Mouse (Mus musculus) neural tube, embryonic 15.5 days (tissue): ENCODE data around the gene 2210011C24Rik. TPM values are rescaled to one million over a fixed set of nuclear protein-coding genes. Genes with fewer than 3 reads are reported as not detected.
"Not testable (repeated sequence)": the region's sequence is repeated elsewhere in the genome, so short reads cannot be mapped to it uniquely, and the experiment has no call there.

Experiments
- ATAC-seq: fragments of 200-750 bp; cut with Nextera tagmentation; 2 replicates; pipeline ENCODE4 v1.8.0; 2017; ENCODE audit warnings: mild to moderate bottlenecking, moderate TSS enrichment, moderate library complexity; ENCODE audit not compliant: low FRiP score
- H3K27ac ChIP-seq: fragments of 300-500 bp; sonication (generic); replicated peaks from 2 replicates; pipeline ENCODE4 v1.5.1; 2015; ENCODE audit warnings: mild to moderate bottlenecking, inconsistent platforms
- H3K27me3 ChIP-seq: fragments of 300-500 bp; sonication (generic); replicated peaks from 2 replicates; pipeline ENCODE4 v1.6.1; 2015; ENCODE audit warnings: inconsistent platforms
- H3K36me3 ChIP-seq: fragments of 300-500 bp; sonication (generic); 2 replicates; pipeline ENCODE4 v1.6.1; 2015; ENCODE audit warnings: inconsistent platforms
- H3K4me1 ChIP-seq: fragments of 300-500 bp; sonication (generic); 2 replicates; pipeline ENCODE4 v1.6.1; 2015; ENCODE audit warnings: inconsistent platforms
- H3K4me2 ChIP-seq: fragments of 300-500 bp; sonication (generic); 2 replicates; pipeline ENCODE4 v1.6.1; 2015; ENCODE audit warnings: inconsistent platforms, mild to moderate bottlenecking, moderate library complexity
- H3K4me3 ChIP-seq: fragments of 300-500 bp; sonication (generic); replicated peaks from 2 replicates; pipeline ENCODE4 v1.5.1; 2015; ENCODE audit warnings: mild to moderate bottlenecking, inconsistent platforms
- H3K9ac ChIP-seq: fragments of 300-500 bp; sonication (generic); replicated peaks from 2 replicates; pipeline ENCODE4 v1.6.1; 2015; ENCODE audit warnings: mild to moderate bottlenecking, inconsistent platforms
- H3K9me3 ChIP-seq: fragments of 300-500 bp; sonication (generic); replicated peaks from 2 replicates; pipeline ENCODE4 v1.6.1; 2016; ENCODE audit warnings: inconsistent platforms
- WGBS: fragments of 180-500 bp; shearing (Covaris S2); methylation state at CpG from one replicate; pipeline ENCODE4 v1.1.7; 2015; ENCODE audit warnings: mixed read lengths; 5-methylcytosine and 5-hydroxymethylcytosine counted together
- polyA plus RNA-seq: library from polyadenylated mRNA; unstranded; fragments of >200 nt; fragmentation: Nextera tagmentation; extraction: Ambion mirVana; gene quantifications from 2 replicates; pipeline ENCODE4 v1.2.1, GENCODE M21; 2015

2210011C24Rik gene
- polyA plus RNA-seq, 1 experiment from 2014 or later, result 0.69 TPM

GRCm38 (mm10) chr8:84019738-84020137 lies 7.8 kb upstream of the 2210011C24Rik start:
- H3K9ac ChIP-seq, result no peak overlapping the region
- H3K9me3 ChIP-seq, result no peaks in the 10 kb centered on the region
- WGBS, result 89% methylated on average over 9 of the region's 9 CpGs
- 0 out of 2 replicates have a peak, but pooled peaks cover 5% of the 10 kb centered on the region for H3K4me1 ChIP-seq
- H3K27me3 ChIP-seq, result peaks cover 21% of the 10 kb centered on the region
- H3K36me3 ChIP-seq, result no peaks in the 10 kb centered on the region
- ATAC-seq, result no peak
- no peak overlapping the region for H3K27ac ChIP-seq
- H3K4me2 ChIP-seq, result no peak overlapping the region
- H3K4me3 ChIP-seq, result no peak overlapping the region

GRCm38 (mm10) chr8:84015833-84016232 lies 3.9 kb upstream of the 2210011C24Rik start:
- peaks cover 17% of the 10 kb centered on the region for H3K4me1 ChIP-seq
- H3K9me3 ChIP-seq, result no peaks in the 10 kb centered on the region
- no peaks in the 10 kb centered on the region for H3K36me3 ChIP-seq
- H3K4me2 ChIP-seq, result no peak overlapping the region
- H3K4me3 ChIP-seq, result no peak overlapping the region
- H3K27me3 ChIP-seq, result peaks cover 35% of the 10 kb centered on the region
- no peak for ATAC-seq
- no peak overlapping the region for H3K9ac ChIP-seq
- WGBS, result 93% methylated on average over 5 of the region's 5 CpGs
- H3K27ac ChIP-seq, result no peak overlapping the region

GRCm38 (mm10) chr8:84012499-84013165 lies 661 bp upstream of the 2210011C24Rik start:
- ATAC-seq, result no peak
- H3K9ac ChIP-seq, result 0 out of 2 replicates have a peak overlapping the region, but pooled peaks have one; percentile 6
- H3K36me3 ChIP-seq, result no peaks in the 10 kb centered on the region

GRCm38 (mm10) chr8:84010625-84011611 lies 1.1 kb downstream of the 2210011C24Rik start:
- Histone ChIP-seq H3K9ac (peak overlapping the region; percentile 56), H3K27ac (no peak overlapping the region), H3K4me1 (peaks cover 30% of the 10 kb centered on the region), H3K9me3 (no peaks in the 10 kb centered on the region), H3K4me3 (peak overlapping the region; percentile 57), H3K4me2 (peak overlapping the region; percentile 99), H3K36me3 (no peaks in the 10 kb centered on the region), H3K27me3 (peaks cover 42% of the 10 kb centered on the region)
- 1% methylated on average over 82 of the region's 83 CpGs for WGBS
- peak; percentile 61 for ATAC-seq

More at GRCm38 (mm10) chr8:84012499-84013165, 661 bp upstream of the 2210011C24Rik start:
- H3K4me3 ChIP-seq, result peak overlapping the region; percentile 57
- H3K4me2 ChIP-seq, result peak overlapping the region; percentile 99
- no peak overlapping the region for H3K27ac ChIP-seq
- WGBS, result 8% methylated on average over 35 of the region's 35 CpGs
- H3K9me3 ChIP-seq, result no peaks in the 10 kb centered on the region
- peaks cover 30% of the 10 kb centered on the region for H3K4me1 ChIP-seq
- H3K27me3 ChIP-seq, result peaks cover 42% of the 10 kb centered on the region

GRCm38 (mm10) chr8:84009876-84010275 lies 2.1 kb downstream of the 2210011C24Rik start:
- peaks cover 36% of the 10 kb centered on the region for H3K4me1 ChIP-seq
- H3K9ac ChIP-seq, result no peak overlapping the region
- WGBS, result under 1% methylated on average over 11 of the region's 11 CpGs
- no peaks in the 10 kb centered on the region for H3K36me3 ChIP-seq
- peak overlapping the region; percentile 99 for H3K4me2 ChIP-seq
- H3K4me3 ChIP-seq, result no peak overlapping the region
- peak; percentile 39; the same call in 1 of the 2 replicates for ATAC-seq
- peaks cover 42% of the 10 kb centered on the region for H3K27me3 ChIP-seq
- H3K27ac ChIP-seq, result no peak overlapping the region
- H3K9me3 ChIP-seq, result no peaks in the 10 kb centered on the region

GRCm38 (mm10) chr8:84008362-84008761 lies 3.6 kb downstream of the 2210011C24Rik start:
- WGBS, result 33% methylated on average over 7 of the region's 7 CpGs
- no peaks in the 10 kb centered on the region for H3K9me3 ChIP-seq
- ATAC-seq, result no peak

GRCm38 (mm10) chr8:84005502-84005901 lies 6.5 kb downstream of the 2210011C24Rik start:
- H3K9ac ChIP-seq, H3K4me3 ChIP-seq, H3K4me2 ChIP-seq, H3K9me3 ChIP-seq, H3K27ac ChIP-seq, H3K36me3 ChIP-seq, ATAC-seq: not testable (repeated sequence)
- Histone ChIP-seq H3K4me1 (peaks cover 32% of the 10 kb centered on the region), H3K27me3 (peaks cover 22% of the 10 kb centered on the region)
- 97% methylated on average over 7 of the region's 7 CpGs for WGBS

More at GRCm38 (mm10) chr8:84008362-84008761, 3.6 kb downstream of the 2210011C24Rik start:
- no peaks in the 10 kb centered on the region for H3K36me3 ChIP-seq
- no peak overlapping the region for H3K4me3 ChIP-seq
- H3K4me1 ChIP-seq, result peaks cover 48% of the 10 kb centered on the region
- no peak overlapping the region for H3K27ac ChIP-seq
- no peak overlapping the region for H3K4me2 ChIP-seq
- peaks cover 35% of the 10 kb centered on the region for H3K27me3 ChIP-seq
- no peak overlapping the region for H3K9ac ChIP-seq

GRCm38 (mm10) chr8:84004533-84005201 lies 7.3 kb downstream of the 2210011C24Rik start:
- no peaks in the 10 kb centered on the region for H3K9me3 ChIP-seq
- peaks cover 3% of the 10 kb centered on the region for H3K36me3 ChIP-seq
- peak overlapping the region; percentile 96 for H3K4me2 ChIP-seq
- H3K27ac ChIP-seq, result peak overlapping the region; percentile 77
- peaks cover 28% of the 10 kb centered on the region for H3K4me1 ChIP-seq
- peak overlapping the region; percentile 65 for H3K9ac ChIP-seq
- ATAC-seq, result peak; percentile 87
- H3K27me3 ChIP-seq, result peaks cover 17% of the 10 kb centered on the region
- under 1% methylated on average over 30 of the region's 30 CpGs for WGBS
- peak overlapping the region; percentile 63 for H3K4me3 ChIP-seq

GRCm38 (mm10) chr8:84003612-84004246 lies 8.2 kb downstream of the 2210011C24Rik start:
- H3K4me1 ChIP-seq, result peaks cover 36% of the 10 kb centered on the region
- H3K9ac ChIP-seq, result peak overlapping the region; percentile 65; the same call in 1 of the 2 replicates
- H3K27me3 ChIP-seq, result peaks cover 16% of the 10 kb centered on the region
- no peak for ATAC-seq
- peak overlapping the region; percentile 63 for H3K4me3 ChIP-seq
- no peak overlapping the region for H3K27ac ChIP-seq
- peaks cover 5% of the 10 kb centered on the region for H3K36me3 ChIP-seq
- H3K4me2 ChIP-seq, result peak overlapping the region; percentile 96
- WGBS, result 81% methylated on average over 6 of the region's 6 CpGs
- no peaks in the 10 kb centered on the region for H3K9me3 ChIP-seq

GRCm38 (mm10) chr8:84002957-84003611 lies 8.9 kb downstream of the 2210011C24Rik start:
- Histone ChIP-seq H3K27ac (no peak overlapping the region), H3K4me2 (no peak overlapping the region), H3K4me1 (peaks cover 40% of the 10 kb centered on the region), H3K4me3 (no peak overlapping the region), H3K9ac (no peak overlapping the region), H3K27me3 (peaks cover 16% of the 10 kb centered on the region), H3K36me3 (peaks cover 5% of the 10 kb centered on the region), H3K9me3 (no peaks in the 10 kb centered on the region)
- ATAC-seq, result no peak
- 63% methylated on average over 12 of the region's 12 CpGs for WGBS
